In genomic region chr3:95928658-95929503, GRCm38 (mm10) we compare ENCODE assay signal across 8 mouse cellular contexts. TPM values are rescaled to one million over a fixed set of nuclear protein-coding genes. Genes with fewer than 3 reads are reported as not detected.
DNase-seq lines count a peak whose midpoint lies in the region; ATAC-seq and TF ChIP-seq lines count a peak whose summit lies in the region.

Gene Anp32e (plus strand): TSS chr3:95929246.

- H3K4me3 ChIP-seq in hindbrain, embryonic 16.5 days (ENCODE audit: low read length): peak within 1 kb of the TSS; percentile 86
- peak within 1 kb of the TSS; percentile 94 for H3K4me3 ChIP-seq in left cerebral cortex, adult 2 months

- peak within 1 kb of the TSS; percentile 82 for H3K4me2 ChIP-seq in hindbrain, embryonic 16.5 days (ENCODE audit: low read length)

- DNase-seq in WW6 (ENCODE audit: low read depth, low spot score): peak; percentile 94
- DNase-seq in cerebellum, postnatal 4 days (ENCODE audit: low spot score in 2 of 2): peak; percentile 94 to 97
- DNase-seq in gastrocnemius, adult 18-20 months (ENCODE audit: low spot score): peak; percentile 99
- peak; percentile 95 to 96 for DNase-seq in left cerebral cortex, adult 2 months (ENCODE audit: extremely low spot score in 1 of 2, low spot score in 2 of 2)
- peak; percentile 96 to 97 for DNase-seq in right cerebral cortex, adult 2 months (ENCODE audit: low spot score in 2 of 2)
- DNase-seq in urinary bladder, postnatal 14 days (ENCODE audit: low spot score): peak; percentile 96

- no peaks in the 10 kb centered on the region for H3K9me3 ChIP-seq in hindbrain, embryonic 16.5 days (ENCODE audit: control insufficient read depth, low read length)

- no peaks in the 10 kb centered on the region for H3K27me3 ChIP-seq in hindbrain, embryonic 16.5 days (replicated peaks; ENCODE audit: control insufficient read depth, insufficient read depth, low read length)

- peak; percentile 100 for ATAC-seq in hindbrain, embryonic 16.5 days
- peak; percentile 97 for ATAC-seq in megakaryocyte, adult 5-6 weeks (ENCODE audit: poor library complexity, severe bottlenecking)

- H3K27ac ChIP-seq in hindbrain, embryonic 16.5 days (ENCODE audit: low read depth, low read length): peak within 1 kb of the TSS; percentile 86
- H3K27ac ChIP-seq in left cerebral cortex, adult 2 months: peak within 1 kb of the TSS; percentile 90

- TF ChIP-seq CTCF in left cerebral cortex, adult 2 months (IDR thresholded peaks at IDR 0.05): no peak

- peaks cover 5% of the 10 kb centered on the region for H3K4me1 ChIP-seq in hindbrain, embryonic 16.5 days (ENCODE audit: control insufficient read depth, insufficient read depth, low read depth, low read length)

- WGBS in hindbrain, embryonic 16.5 days: under 1% methylated on average over 45 of the region's 49 CpGs

- peaks cover 1% of the 10 kb centered on the region; the same call in 1 of the 2 replicates for H3K36me3 ChIP-seq in hindbrain, embryonic 16.5 days (ENCODE audit: control insufficient read depth, insufficient read depth, low read length)

- intact Hi-C loops in left cerebral cortex, adult 2 months (cut with DNase I): loop anchor here (2.0 kb wide), 1 partner anchor 46 kb away; the partner anchor contains the start of gene Ciart

- peak within 1 kb of the TSS; percentile 85 for H3K9ac ChIP-seq in hindbrain, embryonic 16.5 days (ENCODE audit: low read depth, low read length)

RNA-seq across cellular contexts. Expression of gene Anp32e, which starts in this region (rescaled TPM):
- 10 to 100 TPM; 75.9 to 97.2 TPM for total RNA-seq in gastrocnemius, adult 18-20 months (2021)
- polyA plus RNA-seq in hindbrain, embryonic 16.5 days (2015; fragmentation: Nextera tagmentation; extraction: Ambion mirVana): 110 and 118 TPM in 2 replicates
- total RNA-seq in left cerebral cortex, adult 2 months (2021): 10 to 100 TPM; 82.7 to 98.9 TPM
- 88.7 and 117 TPM in 2 replicates for total RNA-seq in megakaryocyte, adult 5-6 weeks (2015)
- total RNA-seq in megakaryocyte, adult 5-6 weeks (2017): 250 and 285 TPM in 2 replicates

Comparison
In these comparisons a context has a peak if more than half of its experiments do, and no peak if none do; other contexts are left out.
1. Peak in every context shown above with its lines: DNase-seq, ATAC-seq, H3K4me3 ChIP-seq and H3K27ac ChIP-seq.